Mouse (Mus musculus) adipocyte (in vitro differentiated cells): Measurements from ENCODE around the gene Qpctl.

Source experiments
- DNase-seq: peaks from one replicate; pipeline ENCODE4 v3.0.0-alpha.2; 2016; ENCODE audit warnings: low spot score

Qpctl gene

GRCm38 (mm10) chr7:19119631-19120429 is 29.3 kb downstream of the Qpctl start, which contains the start of gene Fbxo46:
TSS of gene Fbxo46 (plus strand) at chr7:19119859.
- peak; percentile 96 for DNase-seq

DNA sequence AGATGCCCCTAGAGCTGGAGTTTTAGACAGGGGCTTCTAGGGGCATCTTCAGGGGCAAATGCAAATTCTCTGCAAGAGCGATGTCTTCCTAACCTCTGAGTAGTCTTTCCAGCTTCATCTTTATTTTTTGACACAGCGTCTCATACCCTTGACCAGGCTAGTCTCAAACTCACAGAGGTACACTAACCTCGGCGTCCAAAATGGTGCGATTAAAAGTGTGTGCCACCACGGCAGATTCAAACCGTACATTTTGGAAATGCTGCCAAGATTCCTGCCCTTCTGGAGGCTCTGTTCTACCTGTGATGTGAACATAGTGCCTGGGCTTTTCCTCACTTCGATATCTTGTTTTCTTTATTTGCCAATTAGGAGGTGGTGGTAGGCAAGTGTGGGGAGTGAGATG is 30.0 kb downstream of the Qpctl start:
- DNase-seq: no peak

DNA sequence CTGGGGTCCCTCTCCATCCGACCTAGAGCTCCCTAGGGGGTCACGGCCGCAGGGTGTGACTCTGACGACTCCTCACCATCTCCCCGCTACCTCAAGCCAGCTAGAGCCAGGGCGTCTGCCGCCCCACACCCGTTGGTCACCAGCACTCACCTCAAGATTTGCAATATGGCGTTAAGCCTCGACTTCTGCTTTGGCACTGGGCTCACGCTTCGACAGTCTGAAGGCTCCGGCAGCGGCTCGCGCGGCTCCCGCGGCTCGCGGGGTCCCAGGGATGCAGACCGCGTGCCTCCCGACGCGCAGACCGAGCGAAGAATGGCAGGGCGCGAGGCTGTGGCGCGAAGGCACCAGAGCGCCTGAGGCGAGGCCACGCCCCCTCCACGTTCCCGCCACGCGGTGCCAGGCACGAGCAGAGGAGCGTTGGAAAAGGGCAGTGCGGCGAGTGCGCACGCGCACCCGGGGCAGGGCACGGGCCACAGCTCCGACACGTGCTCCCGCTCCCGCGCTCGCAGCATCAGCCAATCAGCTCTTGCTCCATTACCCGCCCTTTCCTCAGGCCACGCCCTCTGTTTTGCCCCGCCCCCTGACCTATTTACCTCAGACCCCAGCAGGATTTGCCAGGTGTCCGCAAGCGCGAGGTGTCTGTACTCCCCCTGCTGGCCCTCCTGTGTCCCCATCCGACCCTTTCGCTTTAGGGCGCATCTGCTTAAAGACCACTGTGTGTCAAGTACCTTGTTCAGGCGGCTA is 30.9 kb downstream of the Qpctl start, which contains the start of gene Gm4969:
Gene Gm4969 (minus strand): TSS at position 341 of the 744 bp plus-strand sequence.
- DNase-seq: no peak

DNA sequence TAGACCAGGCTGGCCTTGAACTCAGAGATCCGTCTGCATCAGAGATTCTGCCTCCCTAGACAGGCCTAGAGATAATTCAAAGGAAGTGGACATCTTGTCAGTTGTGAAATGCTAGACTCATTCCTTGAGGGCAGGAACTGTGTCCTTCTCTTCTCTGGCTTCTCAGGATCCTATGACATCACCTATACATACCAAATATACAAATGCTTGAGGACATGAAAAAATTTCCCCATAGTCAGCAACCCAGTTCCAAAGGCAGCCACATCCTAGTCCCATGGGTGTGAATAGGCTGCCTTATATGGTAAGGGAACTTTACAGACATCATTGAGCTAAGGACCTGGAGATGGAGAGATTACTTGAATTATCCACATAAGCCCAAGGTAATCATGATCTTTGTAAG is 39.5 kb downstream of the Qpctl start:
- no peak for DNase-seq

DNA sequence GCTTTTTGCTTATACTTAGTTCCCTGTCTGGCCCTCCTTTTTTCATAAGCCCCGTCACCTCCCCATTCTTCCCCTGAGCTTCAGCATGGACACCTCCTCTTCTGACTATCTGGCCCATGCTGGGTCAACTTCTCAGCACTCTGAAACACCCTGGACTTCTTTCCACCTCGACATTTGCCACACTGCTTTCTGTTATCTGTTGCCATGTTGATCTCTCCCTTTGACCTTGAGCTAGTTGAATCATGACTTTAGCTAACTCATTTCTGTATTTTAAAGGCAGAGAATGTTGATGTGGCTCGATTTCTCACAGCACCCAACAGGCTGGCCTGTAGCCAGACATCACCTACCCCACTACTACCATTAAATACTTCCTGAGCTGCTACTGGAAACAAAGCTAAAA is 41.7 kb downstream of the Qpctl start:
- DNase-seq: no peak

- DNase-seq: no peak
Observed at GRCm38 (mm10) chr7:19104486-19104885, 44.6 kb downstream of the Qpctl start.

GRCm38 (mm10) chr7:19103741-19104140 is 45.4 kb downstream of the Qpctl start:
- no peak for DNase-seq

GRCm38 (mm10) chr7:19100290-19100689 is 48.8 kb downstream of the Qpctl start:
- DNase-seq: no peak

DNA sequence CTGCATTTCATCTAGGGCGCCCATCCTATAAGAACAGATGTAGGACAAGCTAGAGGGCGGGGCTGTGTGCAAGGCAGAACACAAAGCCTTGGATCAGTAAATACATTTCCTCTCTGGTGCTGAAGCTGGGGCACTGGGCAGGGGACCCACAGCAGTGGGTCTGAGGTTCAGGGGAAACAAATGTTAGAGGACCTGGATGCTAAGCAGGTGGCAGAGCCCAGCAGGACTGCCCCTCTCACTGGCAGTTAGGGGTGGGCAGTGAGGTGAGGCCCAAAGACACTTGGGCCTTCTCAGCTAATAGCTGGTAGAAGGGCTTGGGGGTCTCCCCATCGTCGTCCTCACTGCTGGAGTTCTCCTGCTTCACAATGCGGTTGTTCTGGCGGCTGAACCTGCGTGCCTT is 50.3 kb downstream of the Qpctl start:
- DNase-seq: no peak

DNA sequence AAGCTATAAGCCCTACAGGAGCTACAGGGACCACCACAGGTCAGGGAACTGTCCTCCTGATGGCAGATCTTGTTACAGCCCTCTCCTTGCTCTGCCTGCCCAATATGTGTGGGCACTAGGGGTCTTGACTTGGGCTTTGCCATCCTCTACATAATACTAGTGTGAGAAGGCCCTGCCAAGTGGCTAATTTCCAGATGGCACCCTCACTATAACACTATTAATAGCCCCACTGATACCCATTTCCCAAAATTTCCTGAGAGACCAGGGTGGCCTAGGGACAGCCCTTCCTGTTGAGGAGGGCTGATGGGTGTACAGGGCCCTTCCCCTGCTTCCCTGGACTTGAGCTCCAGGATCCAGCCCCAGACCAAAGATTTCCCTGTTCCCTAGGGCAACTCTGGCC is 51.2 kb downstream of the Qpctl start:
- no peak for DNase-seq

DNA sequence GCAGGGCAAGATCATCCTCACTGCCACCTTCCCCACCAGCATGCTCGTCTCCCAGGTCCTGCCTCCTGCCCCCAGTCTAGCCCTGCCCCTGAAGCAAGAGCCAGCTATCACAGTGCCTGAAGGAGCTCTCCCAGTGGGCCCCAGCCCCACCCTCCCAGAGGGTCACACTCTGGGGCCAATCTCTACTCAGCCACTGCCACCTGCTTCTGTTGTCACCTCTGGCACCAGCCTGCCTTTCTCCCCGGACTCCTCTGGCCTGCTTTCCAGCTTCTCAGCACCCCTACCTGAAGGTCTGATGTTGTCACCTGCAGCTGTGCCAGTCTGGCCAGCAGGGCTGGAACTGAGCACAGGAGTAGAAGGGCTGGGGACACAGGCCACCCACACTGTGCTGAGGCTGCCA is 51.9 kb downstream of the Qpctl start:
- DNase-seq: no peak

- DNase-seq: no peak
Observed at GRCm38 (mm10) chr7:19096421-19096976, 52.6 kb downstream of the Qpctl start.

DNA sequence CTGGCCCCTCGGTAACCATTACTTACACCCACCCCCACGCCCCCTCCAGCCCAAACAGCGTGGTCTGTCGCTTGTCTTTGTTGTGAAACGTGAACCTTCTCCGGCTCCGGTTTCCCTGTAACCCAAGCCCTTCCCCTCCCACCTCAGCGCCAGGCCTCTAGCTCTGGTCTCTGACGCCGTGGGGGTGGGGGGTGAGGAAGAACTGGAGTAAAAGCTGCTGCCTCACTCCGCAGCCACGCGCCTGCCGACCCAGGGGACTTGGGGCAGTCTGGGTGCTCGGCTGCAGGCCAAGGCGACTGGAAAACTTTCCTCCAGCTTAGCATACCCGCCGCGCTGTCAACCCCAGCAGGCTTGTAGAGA is 53.4 kb downstream of the Qpctl start:
- peak; percentile 88 for DNase-seq

- DNase-seq: peak; percentile 72
Observed at GRCm38 (mm10) chr7:19094826-19095750, 54.0 kb downstream of the Qpctl start.

GRCm38 (mm10) chr7:19094471-19094825 is 54.6 kb downstream of the Qpctl start, which contains the start of gene Six5:
TSS of gene Six5 (plus strand) at chr7:19094594.
- DNase-seq: no peak

DNA sequence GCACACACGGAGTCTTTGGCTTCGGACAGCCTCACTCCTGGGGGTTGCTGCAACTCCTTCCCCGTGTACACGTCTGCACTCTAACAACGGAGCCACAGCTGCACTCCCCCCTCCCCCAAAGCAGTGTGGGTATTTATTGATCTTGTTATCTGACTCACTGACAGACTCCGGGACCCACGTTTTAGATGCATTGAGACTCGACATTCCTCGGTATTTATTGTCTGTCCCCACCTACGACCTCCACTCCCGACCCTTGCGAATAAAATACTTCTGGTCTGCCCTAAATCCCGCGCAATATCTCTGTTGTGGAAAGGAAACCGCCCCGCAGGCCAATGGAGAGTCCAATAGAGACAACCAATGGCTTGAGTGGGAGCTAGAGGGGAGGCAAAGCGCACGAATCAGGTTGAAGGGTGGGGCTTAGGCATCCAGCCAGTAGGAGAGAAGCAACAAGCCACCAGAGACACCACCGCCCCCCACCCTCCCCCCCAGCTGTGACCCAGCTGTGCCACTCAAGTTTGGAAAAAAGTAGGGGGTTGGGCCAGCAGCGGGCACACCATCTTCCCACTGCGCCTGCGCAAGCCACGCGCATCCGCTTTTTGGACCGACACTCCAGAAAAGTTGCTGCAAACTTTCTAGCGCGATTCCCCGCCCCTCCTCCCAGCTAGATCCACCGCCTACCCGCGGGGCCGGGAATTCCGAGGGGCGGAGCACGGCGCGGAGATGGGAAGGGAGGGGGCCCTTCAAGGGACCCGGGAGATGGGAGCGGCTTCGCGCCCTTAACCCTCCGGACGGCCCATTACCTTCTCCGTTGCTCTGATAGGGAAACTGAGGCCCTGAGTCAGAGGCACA is 55.3 kb downstream of the Qpctl start:
- peak; percentile 98 for DNase-seq

- DNase-seq: peak; percentile 63
Observed at GRCm38 (mm10) chr7:19093174-19093521, 55.9 kb downstream of the Qpctl start.

- peak; percentile 53 for DNase-seq
Observed at GRCm38 (mm10) chr7:19092381-19093173, 56.5 kb downstream of the Qpctl start.

DNA sequence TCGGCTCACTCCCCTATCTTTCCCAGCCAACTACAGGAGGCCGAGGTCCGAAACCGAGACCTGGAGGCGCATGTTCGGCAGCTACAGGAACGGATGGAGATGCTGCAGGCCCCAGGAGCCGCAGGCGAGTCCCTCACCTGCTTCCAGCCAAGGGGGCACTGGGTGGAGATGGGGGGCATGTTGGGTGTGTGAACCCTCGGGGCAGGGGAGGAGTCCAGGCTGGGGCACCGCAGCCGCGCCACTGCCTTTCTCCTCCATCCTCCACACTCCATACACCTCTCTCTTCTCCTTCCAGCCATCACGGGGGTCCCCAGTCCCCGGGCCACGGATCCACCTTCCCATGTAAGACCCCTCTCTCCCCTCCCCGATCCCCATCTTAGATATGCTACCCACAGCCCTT is 57.2 kb downstream of the Qpctl start:
- no peak for DNase-seq
